Mouse (Mus musculus): ENCODE data around the gene Cryl1.

GRCm38 (mm10) chr14:57407039-57407987 is 9.0 kb upstream of the Cryl1 start:
- no peak for TF ChIP-seq GATA1 (IDR thresholded peaks at IDR 0.05; ENCODE audit: low read length)
- no peak for TF ChIP-seq TAL1 (IDR thresholded peaks at IDR 0.05; ENCODE audit: low read length)

All from erythroblast, embryonic 14.5 days (primary cell).